Mouse (Mus musculus): ENCODE results near the gene Apex2.

Apex2 gene

GRCm38 (mm10) chrX:150589696-150590095, at the start of gene Apex2:
TSS of gene Apex2 (minus strand) at chrX:150589868.
- WGBS: 69% methylated on average over 5 of the region's 5 CpGs

- 86% methylated on average over 1 of the region's 1 CpGs for WGBS
These were observed 46.8 kb upstream of the Apex2 start for GRCm38 (mm10) chrX:150636421-150636820.

GRCm38 (mm10) chrX:150598882-150599281, 9.2 kb upstream of the Apex2 start:
- WGBS: 79% methylated on average over 2 of the region's 2 CpGs

GRCm38 (mm10) chrX:150595016-150595760, 5.5 kb upstream of the Apex2 start:
- 74% methylated on average over 9 of the region's 9 CpGs for WGBS

DNA sequence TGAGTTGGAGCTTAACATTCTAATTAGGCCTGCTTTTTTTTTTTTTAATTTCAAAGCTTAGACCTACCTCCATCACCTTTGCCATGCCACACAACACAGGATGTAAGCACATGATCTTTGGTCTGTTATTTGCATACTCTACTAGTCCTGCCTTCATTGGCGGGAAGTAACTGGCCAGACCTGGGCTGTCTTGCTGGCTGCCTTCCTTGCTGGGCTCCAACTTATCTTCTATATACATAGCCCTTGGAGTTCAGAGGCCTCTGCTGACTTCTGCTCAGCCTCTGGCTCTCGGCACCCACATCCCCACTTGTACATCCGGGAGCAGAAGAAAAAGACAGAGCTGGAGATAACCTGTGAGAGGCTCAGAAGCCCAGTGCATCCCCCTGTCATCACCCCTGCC, 4.5 kb upstream of the Apex2 start:
- WGBS: 91% methylated on average over 3 of the region's 3 CpGs

- WGBS: 83% methylated on average over 12 of the region's 12 CpGs
These were observed 3.8 kb upstream of the Apex2 start for GRCm38 (mm10) chrX:150593266-150594035.

- WGBS: 6% methylated on average over 35 of the region's 35 CpGs
These were observed 1.5 kb downstream of the Apex2 start, which contains the start of gene Pfkfb1 for GRCm38 (mm10) chrX:150588023-150588764. TSS of gene Pfkfb1 (plus strand) at chrX:150588229.

- 96% methylated on average over 8 of the region's 8 CpGs for WGBS
These were observed 4.6 kb downstream of the Apex2 start for GRCm38 (mm10) chrX:150585116-150585515.

- WGBS: 94% methylated on average over 12 of the region's 12 CpGs
These were observed 24.9 kb downstream of the Apex2 start for GRCm38 (mm10) chrX:150564644-150565357.

GRCm38 (mm10) chrX:150554032-150554431, 35.6 kb downstream of the Apex2 start:
- WGBS: 79% methylated on average over 3 of the region's 3 CpGs

GRCm38 (mm10) chrX:150551986-150552385, 37.7 kb downstream of the Apex2 start:
- 94% methylated on average over 2 of the region's 2 CpGs for WGBS

DNA sequence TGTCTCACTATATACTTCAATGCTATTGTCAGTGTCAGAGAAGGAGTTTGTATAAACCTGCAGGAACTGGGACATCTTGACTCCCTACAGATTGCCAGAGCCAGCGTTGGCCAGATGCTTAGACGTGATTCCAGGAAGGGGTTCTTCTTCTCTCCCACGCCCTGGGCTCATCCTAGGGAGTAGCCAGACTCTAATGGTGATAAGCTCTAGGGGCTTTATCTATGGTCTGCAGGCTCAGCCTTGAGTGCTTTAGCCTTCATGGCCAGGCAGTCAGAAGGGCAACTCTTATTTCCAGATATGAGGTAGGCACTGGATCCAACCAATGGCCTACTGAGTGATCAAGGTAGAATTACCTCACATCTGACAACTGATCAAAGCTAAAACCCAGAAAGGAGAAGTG, 40.0 kb downstream of the Apex2 start:
- WGBS: 93% methylated on average over 3 of the region's 3 CpGs

DNA sequence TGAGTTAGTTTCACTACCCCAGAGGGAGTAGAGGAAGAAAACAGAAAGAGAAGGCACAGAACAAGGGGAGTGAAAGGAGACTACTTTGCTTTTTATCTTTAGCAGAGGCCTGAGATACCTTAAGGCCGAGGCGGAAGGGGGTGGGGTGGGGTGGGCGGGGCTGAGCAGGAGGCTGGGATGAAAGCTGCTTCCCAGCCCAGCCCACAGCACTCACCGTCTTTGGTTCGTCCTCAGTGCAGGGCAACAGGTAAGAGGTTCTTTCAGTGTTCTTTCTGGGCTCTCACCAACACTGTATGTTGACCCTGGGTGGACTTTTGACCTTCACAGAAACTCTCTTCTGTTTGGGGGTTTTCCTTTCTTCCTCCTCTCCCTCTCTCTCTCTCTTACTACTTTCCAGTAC, 42.4 kb downstream of the Apex2 start, which contains the start of gene Alas2:
TSS of gene Alas2 (plus strand) at position 137 of the 400 bp plus-strand sequence.
- 69% methylated on average over 5 of the region's 5 CpGs for WGBS

DNA sequence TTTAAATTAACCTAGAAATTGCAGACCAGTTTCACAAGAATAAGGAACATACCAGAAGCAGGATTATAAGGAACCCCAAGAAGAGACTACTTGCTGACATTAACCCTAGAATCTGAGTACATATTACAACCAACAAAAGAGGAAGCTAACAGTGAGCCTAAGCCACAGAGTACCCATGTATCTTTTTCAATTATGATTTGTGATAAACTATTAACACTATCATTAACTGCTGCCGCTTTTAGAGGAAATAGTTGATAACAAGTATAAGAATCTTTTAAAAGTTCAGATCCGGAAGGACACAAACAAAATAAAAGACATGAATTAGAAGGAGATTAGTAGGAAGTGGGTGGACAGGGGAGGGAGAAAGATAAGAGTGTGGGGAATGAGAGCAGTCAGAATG, 49.6 kb downstream of the Apex2 start:
- WGBS: 93% methylated on average over 2 of the region's 2 CpGs

DNA sequence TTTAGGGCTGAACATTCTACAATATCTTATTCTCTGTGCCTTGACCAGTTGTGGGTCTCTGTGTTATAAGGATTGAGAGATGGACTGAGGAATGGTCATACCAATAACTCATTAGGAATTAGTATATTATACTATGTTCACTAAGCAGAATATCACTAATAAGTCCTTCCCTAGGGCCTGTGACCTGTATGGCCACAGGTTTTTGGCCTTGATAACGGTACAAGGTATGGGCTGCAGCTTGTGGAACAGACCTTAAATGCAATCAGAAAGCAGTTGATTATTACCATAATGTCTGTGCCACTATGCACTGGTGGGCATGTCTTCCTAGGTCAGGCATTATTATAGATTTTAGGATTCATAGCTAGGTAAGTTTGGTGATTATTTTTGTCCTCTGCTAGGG, 73.2 kb downstream of the Apex2 start:
- WGBS: 94% methylated on average over 1 of the region's 1 CpGs

DNA sequence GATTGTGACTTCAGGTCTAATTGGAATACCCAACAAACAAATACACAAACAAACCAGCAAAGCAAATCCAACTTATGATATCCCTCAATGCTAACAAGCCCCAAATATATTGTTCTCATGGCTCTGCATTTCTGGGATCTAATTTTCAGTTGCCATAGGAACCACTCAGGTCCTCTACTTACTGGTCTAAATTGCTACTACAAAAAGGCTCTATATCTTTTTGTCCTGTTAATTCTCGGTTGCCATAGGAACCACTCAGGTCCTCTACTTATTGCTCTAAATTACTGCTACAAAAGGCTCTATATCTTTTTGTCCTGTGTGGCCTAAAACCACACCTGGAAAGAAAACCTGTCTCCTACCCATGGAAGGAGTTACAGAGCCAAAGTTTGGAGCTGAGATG, 75.5 kb downstream of the Apex2 start:
- WGBS: 56% methylated on average over 1 of the region's 1 CpGs

DNA sequence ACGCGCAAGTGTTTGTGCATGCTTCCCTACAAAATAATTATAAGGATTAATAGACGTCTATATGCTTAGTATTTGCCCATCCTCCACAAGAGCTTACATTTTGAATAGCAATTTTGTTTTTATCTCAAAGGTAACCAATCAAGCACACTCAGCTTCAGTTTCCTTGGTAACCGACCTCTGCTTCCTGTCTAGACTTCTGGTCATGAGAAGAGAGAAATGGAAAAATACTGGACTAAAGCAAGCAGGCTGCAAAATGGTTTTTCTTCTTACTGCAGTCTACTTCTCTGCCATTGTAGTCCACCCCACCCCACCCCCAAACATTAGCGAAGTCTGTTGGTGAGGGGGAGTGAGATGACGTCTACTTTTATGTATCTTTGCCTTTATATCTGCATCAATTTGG, 78.4 kb downstream of the Apex2 start:
- WGBS: 56% methylated on average over 6 of the region's 6 CpGs

- WGBS: 46% methylated on average over 4 of the region's 4 CpGs
These were observed 79.0 kb downstream of the Apex2 start for GRCm38 (mm10) chrX:150510631-150511030.

DNA sequence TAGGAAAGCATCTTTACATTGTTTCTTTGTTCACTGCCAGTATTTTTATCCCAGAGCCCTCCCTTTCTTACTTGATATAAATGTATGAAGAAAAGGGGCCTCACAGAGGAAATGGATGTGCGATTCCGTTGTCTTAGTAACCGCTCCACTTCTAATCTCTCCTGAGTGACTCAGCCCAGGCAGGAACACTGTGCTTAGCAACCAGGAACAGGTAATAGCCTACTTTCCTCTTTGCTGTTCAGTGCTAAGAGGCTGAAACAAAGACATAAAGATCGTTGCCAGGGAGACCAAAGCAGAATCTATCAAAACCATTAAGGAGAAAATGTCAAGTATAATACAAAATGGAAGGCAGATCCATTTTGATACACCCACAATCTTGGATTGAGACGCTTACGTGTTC, 81.0 kb downstream of the Apex2 start:
- 58% methylated on average over 6 of the region's 6 CpGs for WGBS

- 8% methylated on average over 1 of the region's 10 CpGs for WGBS
These were observed 101.9 kb downstream of the Apex2 start for GRCm38 (mm10) chrX:150487811-150488210.

DNA sequence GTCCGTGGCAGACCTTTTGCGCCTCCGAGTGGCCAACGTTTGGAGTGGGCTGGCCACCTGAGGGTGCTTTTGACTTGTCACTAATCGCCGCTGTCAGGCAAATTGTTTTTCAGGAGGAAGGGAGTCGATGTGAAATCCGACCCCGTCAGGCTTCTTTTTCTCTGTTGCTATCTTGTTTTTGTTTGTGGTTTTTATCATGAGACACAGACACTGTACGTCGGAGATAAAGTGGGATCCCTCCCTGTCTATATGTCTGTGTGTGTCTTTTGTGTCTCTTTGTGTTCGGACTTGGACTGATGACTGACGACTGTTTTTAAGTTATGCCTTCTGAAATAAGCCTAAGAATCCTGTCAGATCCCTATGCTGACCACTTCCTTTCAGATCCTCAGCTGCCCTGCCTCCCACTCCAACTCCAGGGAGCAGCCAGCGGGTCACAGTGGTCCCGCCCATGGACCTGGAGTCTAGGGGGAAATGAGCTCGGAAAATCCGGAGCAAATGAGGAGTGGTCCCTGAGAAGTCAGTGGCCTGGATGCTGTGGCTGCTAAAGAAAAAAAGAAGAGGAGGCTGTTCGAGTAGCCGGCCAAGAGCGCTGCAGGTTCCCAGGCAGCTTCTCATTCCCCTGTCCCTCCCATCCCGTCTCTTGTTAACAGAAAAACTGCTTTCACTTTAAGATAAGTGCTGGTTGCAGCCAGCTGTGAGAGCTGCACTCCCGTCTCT, 103.2 kb downstream of the Apex2 start:
- WGBS: 53% methylated on average over 13 of the region's 22 CpGs

Data from cerebral cortex, adult 2 months (tissue).